Mouse (Mus musculus): Measurements from ENCODE around the gene Tenm4. TPM values are rescaled to one million over a fixed set of nuclear protein-coding genes. Genes with fewer than 3 reads are reported as not detected.

The Tenm4 gene
- polyA plus RNA-seq, 2 experiments: 0.11 to 0.28 TPM

DNA sequence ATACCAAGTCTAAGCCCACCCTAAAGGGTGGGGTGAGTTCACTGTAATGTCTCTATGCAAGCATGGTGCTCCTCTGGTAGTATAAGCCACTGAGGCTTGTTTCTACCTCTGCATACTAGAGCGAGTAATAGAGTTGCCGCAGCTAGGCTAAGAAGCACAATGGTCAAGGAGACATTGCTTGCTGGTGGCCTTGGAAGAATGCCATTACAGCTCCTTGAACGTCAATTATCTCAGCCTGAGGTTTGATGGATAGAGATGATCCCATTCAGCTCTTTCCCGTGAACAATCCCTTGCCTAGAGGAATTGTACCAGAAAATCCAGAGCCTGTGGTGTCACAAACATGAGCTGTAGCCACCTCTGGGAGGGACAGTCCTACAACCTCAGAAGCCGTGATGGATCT lies 537.5 kb downstream of the Tenm4 start:
- TF ChIP-seq CTCF (IDR thresholded peaks at IDR 0.05; ENCODE audit: low read depth) (no peak), EP300 (IDR thresholded peaks at IDR 0.05; ENCODE audit: low read depth) (no peak)
- H3K4me3 ChIP-seq (ENCODE audit: insufficient read depth in 1 of 2, low read depth in 2 of 2, low read length in 2 of 2): no peak overlapping the region
- H3K9me3 ChIP-seq (ENCODE audit: control insufficient read depth, low read length): no peaks in the 10 kb centered on the region
- no peaks in the 10 kb centered on the region for H3K36me3 ChIP-seq (replicated peaks; ENCODE audit: control insufficient read depth, insufficient read depth, low read depth)
- H3K4me2 ChIP-seq (ENCODE audit: low read depth): no peak overlapping the region
- peaks cover 21% of the 10 kb centered on the region in 2 experiments for H3K4me1 ChIP-seq (replicated peaks; ENCODE audit: control insufficient read depth in 2 of 2, insufficient read depth in 2 of 2, low read length in 1 of 2)
- no peak for DNase-seq (ENCODE audit: low read depth in 3 of 3, low spot score in 3 of 3)
- H3K9ac ChIP-seq (replicated peaks): no peak overlapping the region
- H3K27me3 ChIP-seq (ENCODE audit: control insufficient read depth, insufficient read depth, low read length): no peaks in the 10 kb centered on the region
- WGBS (ENCODE audit: insufficient replicate concordance): 77% methylated on average over 5 of the region's 5 CpGs
- ATAC-seq (ENCODE audit: insufficient read depth): no peak
- H3K27ac ChIP-seq: no peak overlapping the region

DNA sequence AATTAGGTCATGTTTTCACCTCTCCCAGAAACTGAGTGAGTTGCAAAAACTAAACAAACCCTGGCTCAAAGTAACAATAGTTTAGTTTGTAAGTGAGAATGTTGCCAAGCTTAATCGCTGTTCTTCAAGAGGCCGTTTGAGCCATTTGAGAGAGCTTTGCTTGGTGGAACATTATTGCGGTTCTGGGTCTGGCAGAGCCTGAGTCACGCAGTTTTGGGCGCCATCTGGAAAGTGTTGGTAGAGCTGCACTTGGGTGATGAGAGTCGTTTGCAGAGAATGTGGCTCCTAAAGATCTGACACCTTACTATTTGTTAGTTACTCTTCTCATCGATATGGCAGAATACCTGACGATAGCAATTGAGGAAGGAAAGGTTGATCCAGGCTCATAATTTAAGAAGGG lies 537.9 kb downstream of the Tenm4 start:
- WGBS (ENCODE audit: insufficient replicate concordance): 76% methylated on average over 8 of the region's 8 CpGs
- ATAC-seq (ENCODE audit: insufficient read depth): no peak

DNA sequence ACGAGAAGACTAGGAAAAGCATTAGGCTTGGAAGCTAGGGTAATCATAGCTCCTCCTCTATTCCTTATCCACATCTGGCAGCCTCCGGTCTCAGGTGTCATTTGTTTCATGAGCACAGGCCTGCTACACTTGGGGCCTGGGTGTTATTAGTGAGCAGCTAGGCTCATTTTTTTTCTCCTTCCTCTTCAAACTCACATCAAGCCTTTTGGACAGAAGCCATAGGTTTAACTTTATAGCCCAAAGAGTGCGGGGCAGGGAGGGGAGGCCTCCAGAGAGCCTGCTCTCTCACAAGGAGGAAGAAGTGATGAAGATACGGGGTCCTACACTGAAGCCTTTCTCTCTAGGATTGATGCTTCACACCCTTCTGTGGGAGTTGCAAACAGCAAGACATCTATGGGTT lies 538.8 kb downstream of the Tenm4 start:
- DNase-seq (ENCODE audit: low read depth in 3 of 3, low spot score in 3 of 3): no peak
- H3K36me3 ChIP-seq (replicated peaks; ENCODE audit: control insufficient read depth, insufficient read depth, low read depth): no peaks in the 10 kb centered on the region
- no peak overlapping the region for H3K9ac ChIP-seq (replicated peaks)
- H3K4me1 ChIP-seq (replicated peaks; ENCODE audit: control insufficient read depth in 2 of 2, insufficient read depth in 2 of 2, low read length in 1 of 2): peaks cover 17% of the 10 kb centered on the region in 2 experiments
- 69% methylated on average over 4 of the region's 4 CpGs for WGBS (ENCODE audit: insufficient replicate concordance)
- TF ChIP-seq CTCF (IDR thresholded peaks at IDR 0.05; ENCODE audit: low read depth): no peak
- TF ChIP-seq EP300 (IDR thresholded peaks at IDR 0.05; ENCODE audit: low read depth): no peak
- H3K4me3 ChIP-seq (ENCODE audit: insufficient read depth in 1 of 2, low read depth in 2 of 2, low read length in 2 of 2): no peak overlapping the region
- ATAC-seq (ENCODE audit: insufficient read depth): no peak
- H3K9me3 ChIP-seq (ENCODE audit: control insufficient read depth, low read length): no peaks in the 10 kb centered on the region
- no peaks in the 10 kb centered on the region for H3K27me3 ChIP-seq (ENCODE audit: control insufficient read depth, insufficient read depth, low read length)
- no peak overlapping the region for H3K4me2 ChIP-seq (ENCODE audit: low read depth)
- H3K27ac ChIP-seq: no peak overlapping the region

More for the DNA sequence above, 537.9 kb downstream of the Tenm4 start:
- Histone ChIP-seq H3K27me3 (ENCODE audit: control insufficient read depth, insufficient read depth, low read length) (no peaks in the 10 kb centered on the region), H3K9ac (replicated peaks) (no peak overlapping the region), H3K36me3 (replicated peaks; ENCODE audit: control insufficient read depth, insufficient read depth, low read depth) (no peaks in the 10 kb centered on the region), H3K4me2 (ENCODE audit: low read depth) (no peak overlapping the region), H3K27ac (no peak overlapping the region), H3K4me3 (ENCODE audit: insufficient read depth in 1 of 2, low read depth in 2 of 2, low read length in 2 of 2) (no peak overlapping the region), H3K4me1 (replicated peaks; ENCODE audit: control insufficient read depth in 2 of 2, insufficient read depth in 2 of 2, low read length in 1 of 2) (peaks cover 21% of the 10 kb centered on the region in 2 experiments), H3K9me3 (ENCODE audit: control insufficient read depth, low read length) (no peaks in the 10 kb centered on the region)
- no peak for DNase-seq (ENCODE audit: low read depth in 3 of 3, low spot score in 3 of 3)
- TF ChIP-seq CTCF (IDR thresholded peaks at IDR 0.05; ENCODE audit: low read depth) (no peak), EP300 (IDR thresholded peaks at IDR 0.05; ENCODE audit: low read depth) (no peak)

DNA sequence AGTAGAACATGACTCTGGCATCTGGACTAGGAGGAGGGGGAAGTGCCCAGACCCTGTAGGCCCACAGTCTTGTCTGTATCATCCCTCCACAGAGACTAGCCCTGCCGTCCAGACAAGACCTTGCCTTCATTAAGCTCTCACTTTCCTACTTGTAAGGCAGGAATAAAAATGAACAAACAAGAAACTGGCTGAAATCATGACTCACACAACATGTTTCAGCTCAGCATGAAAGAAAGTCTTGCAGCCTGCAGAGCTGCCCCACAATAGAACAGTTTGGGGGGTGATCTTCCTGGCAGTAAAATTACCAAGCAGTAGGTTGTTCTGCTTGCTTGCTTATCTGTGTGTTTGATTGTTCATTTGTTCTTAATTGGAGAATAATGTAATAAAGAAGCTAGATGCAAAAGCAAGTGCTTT lies 539.6 kb downstream of the Tenm4 start:
- H3K27me3 ChIP-seq (ENCODE audit: control insufficient read depth, insufficient read depth, low read length): no peaks in the 10 kb centered on the region
- DNase-seq (ENCODE audit: low read depth in 3 of 3, low spot score in 3 of 3): no peak
- peaks cover 9 to 10% of the 10 kb centered on the region in 2 experiments for H3K4me1 ChIP-seq (replicated peaks; ENCODE audit: control insufficient read depth in 2 of 2, insufficient read depth in 2 of 2, low read length in 1 of 2)
- TF ChIP-seq CTCF (IDR thresholded peaks at IDR 0.05; ENCODE audit: low read depth) (no peak), EP300 (IDR thresholded peaks at IDR 0.05; ENCODE audit: low read depth) (no peak)
- H3K4me3 ChIP-seq (ENCODE audit: insufficient read depth in 1 of 2, low read depth in 2 of 2, low read length in 2 of 2): no peak overlapping the region
- ATAC-seq (ENCODE audit: insufficient read depth): no peak
- no peak overlapping the region for H3K9ac ChIP-seq (replicated peaks)
- 45% methylated on average over 1 of the region's 1 CpGs for WGBS (ENCODE audit: insufficient replicate concordance)
- no peak overlapping the region for H3K27ac ChIP-seq
- no peaks in the 10 kb centered on the region for H3K9me3 ChIP-seq (ENCODE audit: control insufficient read depth, low read length)
- H3K4me2 ChIP-seq (ENCODE audit: low read depth): no peak overlapping the region
- H3K36me3 ChIP-seq (replicated peaks; ENCODE audit: control insufficient read depth, insufficient read depth, low read depth): no peaks in the 10 kb centered on the region

DNA sequence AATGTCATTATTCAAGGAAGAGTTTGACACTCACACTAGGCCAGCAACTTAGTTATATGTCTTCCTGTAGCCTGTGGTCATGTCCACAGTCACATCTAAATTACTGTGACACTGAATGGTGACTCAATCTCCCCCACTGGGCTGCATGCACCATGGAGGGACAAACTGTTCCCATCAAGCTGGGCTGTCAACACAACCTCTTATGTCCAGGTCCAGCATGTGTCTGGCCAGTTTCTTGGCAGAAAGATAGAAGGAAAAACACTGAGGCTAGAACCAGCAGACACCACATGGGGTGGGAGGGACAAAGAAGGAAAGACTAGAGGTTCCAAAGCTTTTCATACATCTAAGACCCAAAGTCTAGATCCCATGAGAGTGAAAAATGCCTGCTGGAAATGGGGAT lies 541.8 kb downstream of the Tenm4 start:
- TF ChIP-seq CTCF (IDR thresholded peaks at IDR 0.05; ENCODE audit: low read depth) (no peak), EP300 (IDR thresholded peaks at IDR 0.05; ENCODE audit: low read depth) (no peak)
- H3K27ac ChIP-seq: no peak overlapping the region
- no peaks in the 10 kb centered on the region for H3K36me3 ChIP-seq (replicated peaks; ENCODE audit: control insufficient read depth, insufficient read depth, low read depth)
- H3K4me2 ChIP-seq (ENCODE audit: low read depth): no peak overlapping the region
- no peak for DNase-seq (ENCODE audit: low read depth in 3 of 3, low spot score in 3 of 3)
- no peak overlapping the region for H3K9ac ChIP-seq (replicated peaks)
- no peaks in the 10 kb centered on the region for H3K4me1 ChIP-seq (replicated peaks; ENCODE audit: control insufficient read depth in 2 of 2, insufficient read depth in 2 of 2, low read length in 1 of 2)
- ATAC-seq (ENCODE audit: insufficient read depth): no peak
- H3K4me3 ChIP-seq (ENCODE audit: insufficient read depth in 1 of 2, low read depth in 2 of 2, low read length in 2 of 2): no peak overlapping the region
- H3K9me3 ChIP-seq (ENCODE audit: control insufficient read depth, low read length): no peaks in the 10 kb centered on the region
- no peaks in the 10 kb centered on the region for H3K27me3 ChIP-seq (ENCODE audit: control insufficient read depth, insufficient read depth, low read length)

Data from liver, embryonic 14.5 days (tissue).